Mouse (Mus musculus) liver, postnatal 0 days (tissue): ENCODE results near the gene Dzip1. TPM values are rescaled to one million over a fixed set of nuclear protein-coding genes. Genes with fewer than 3 reads are reported as not detected.

Experiments
- ATAC-seq: fragments of 200-750 bp; cut with Nextera tagmentation; 2 replicates; pipeline ENCODE4 v1.8.0; 2017; ENCODE audit warnings: mild to moderate bottlenecking, moderate library complexity
- DNase-seq: peaks from one replicate; pipeline ENCODE4 v3.0.0-alpha.2; 2016
- H3K27ac ChIP-seq: fragments of 300-500 bp; sonication (generic); 2 replicates; pipeline ENCODE4 v1.5.1; 2014; ENCODE audit warnings: antibody characterized with exemption, moderate library complexity, mild to moderate bottlenecking, low read depth
- H3K27me3 ChIP-seq: fragments of 300-500 bp; sonication (generic); 2 replicates; pipeline ENCODE4 v1.6.1; 2014; ENCODE audit warnings: low read length, control low read depth, mixed read lengths; ENCODE audit not compliant: insufficient read depth
- H3K36me3 ChIP-seq: fragments of 300-500 bp; sonication (generic); replicated peaks from 2 replicates; pipeline ENCODE4 v1.6.1; 2014; ENCODE audit warnings: mild to moderate bottlenecking, control low read depth, low read length, moderate library complexity, mixed read lengths; ENCODE audit not compliant: insufficient read depth
- H3K4me1 ChIP-seq: fragments of 300-500 bp; sonication (generic); 2 replicates; pipeline ENCODE4 v1.6.1; 2014; ENCODE audit warnings: antibody characterized with exemption, mild to moderate bottlenecking, control low read depth; ENCODE audit not compliant: insufficient read depth
- H3K4me2 ChIP-seq: fragments of 300-500 bp; sonication (generic); 2 replicates; pipeline ENCODE4 v1.6.1; 2014; ENCODE audit warnings: low read depth, mild to moderate bottlenecking, low read length, moderate library complexity, mixed read lengths
- H3K4me3 ChIP-seq: fragments of 300-500 bp; sonication (generic); 2 replicates; pipeline ENCODE4 v1.5.1; 2014; ENCODE audit warnings: low read depth, low read length
- H3K9ac ChIP-seq: fragments of 300-500 bp; sonication (generic); replicated peaks from 2 replicates; pipeline ENCODE4 v1.6.1; 2014; ENCODE audit warnings: mild to moderate bottlenecking, moderate library complexity
- H3K9me3 ChIP-seq: fragments of 300-500 bp; sonication (generic); 2 replicates; pipeline ENCODE4 v1.6.1; 2016; ENCODE audit warnings: mild to moderate bottlenecking, control low read depth, low read length, mixed read lengths
- CTCF ChIP-seq: sonication (generic); IDR thresholded peaks from 2 replicates; pipeline ENCODE4 v1.5.1; 2016; ENCODE audit warnings: antibody characterized with exemption, low read depth
- EP300 ChIP-seq: IDR thresholded peaks from 2 replicates; pipeline ENCODE4 v1.6.1; 2016; ENCODE audit warnings: antibody characterized with exemption, low read depth, mild to moderate bottlenecking
- WGBS: fragments of 180-500 bp; shearing (Covaris S2); extraction: QIAGEN DNeasy Blood & Tissue Kit; methylation state at CpG from one replicate; pipeline ENCODE4 v1.1.7; 2014; ENCODE audit not compliant: insufficient replicate concordance; 5-methylcytosine and 5-hydroxymethylcytosine counted together
- polyA plus RNA-seq: library from polyadenylated mRNA; unstranded; fragments of >200 nt; fragmentation: Nextera tagmentation; extraction: Ambion mirVana; gene quantifications from 2 replicates; pipeline ENCODE4 v1.2.1, GENCODE M21; 2015

The Dzip1 gene
- polyA plus RNA-seq, 1 experiment from 2014 or later, result 0.42 TPM

DNA sequence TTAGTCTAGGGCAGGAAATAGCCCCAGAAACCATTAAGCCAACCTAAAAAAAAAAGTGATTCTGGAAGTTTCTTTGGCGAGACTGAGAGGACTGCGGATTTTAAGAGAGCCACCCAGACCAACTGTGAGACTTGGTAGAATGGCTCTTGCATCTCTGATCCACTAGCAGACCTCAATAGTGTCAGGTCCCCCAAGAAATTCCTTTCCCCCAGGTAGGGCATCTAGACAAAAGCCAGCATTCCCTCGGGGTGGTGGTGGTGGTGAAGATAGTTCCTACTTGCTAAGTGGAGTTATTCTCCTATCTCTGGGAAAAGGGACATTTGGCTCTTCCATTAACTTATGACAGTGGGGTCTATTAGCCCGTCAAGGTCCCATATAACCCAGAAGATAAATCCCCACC, 11.7 kb upstream of the Dzip1 start:
- WGBS, result 29% methylated on average over 4 of the region's 4 CpGs
- H3K36me3 ChIP-seq, result no peaks in the 10 kb centered on the region
- H3K4me3 ChIP-seq, result peak overlapping the region; percentile 94
- ATAC-seq (no peak), DNase-seq (no peak)
- peaks cover 29% of the 10 kb centered on the region for H3K4me1 ChIP-seq
- no peaks in the 10 kb centered on the region for H3K9me3 ChIP-seq
- peak overlapping the region; percentile 98 for H3K4me2 ChIP-seq
- H3K27me3 ChIP-seq, result no peaks in the 10 kb centered on the region
- H3K9ac ChIP-seq, result peak overlapping the region; percentile 79
- TF ChIP-seq CTCF (no peak), EP300 (no peak)
- H3K27ac ChIP-seq, result peak overlapping the region; percentile 92

DNA sequence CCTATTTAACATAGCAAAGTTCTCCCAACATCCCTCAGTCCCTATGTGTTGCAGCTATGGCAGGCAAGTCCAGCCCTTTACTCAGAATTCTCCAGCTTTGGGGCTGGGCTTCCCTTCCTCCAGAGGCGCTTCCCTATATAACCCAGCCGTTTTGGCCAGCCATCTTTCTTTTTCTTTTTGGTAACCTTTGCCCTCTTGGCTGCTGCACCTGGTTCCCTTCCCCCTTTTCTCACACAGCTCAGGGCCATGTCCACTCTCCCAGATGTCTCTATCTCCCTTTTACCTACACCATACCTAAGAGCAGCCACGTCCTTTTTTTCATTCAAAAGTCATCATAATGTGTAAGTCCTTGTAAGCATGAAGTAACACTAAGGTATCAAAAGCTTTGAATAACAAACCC, 11.0 kb upstream of the Dzip1 start:
- no peaks in the 10 kb centered on the region for H3K27me3 ChIP-seq
- no peak overlapping the region for H3K4me3 ChIP-seq
- peak overlapping the region; percentile 92 for H3K27ac ChIP-seq
- H3K4me2 ChIP-seq, result peak overlapping the region; percentile 98
- H3K9me3 ChIP-seq, result no peaks in the 10 kb centered on the region
- no peak overlapping the region; the same call in 1 of the 2 replicates for H3K9ac ChIP-seq
- DNase-seq (peak; percentile 29), ATAC-seq (no peak)
- 61% methylated on average over 3 of the region's 3 CpGs for WGBS
- TF ChIP-seq CTCF, result no peak
- TF ChIP-seq EP300, result no peak
- no peaks in the 10 kb centered on the region for H3K36me3 ChIP-seq
- peaks cover 26% of the 10 kb centered on the region for H3K4me1 ChIP-seq

DNA sequence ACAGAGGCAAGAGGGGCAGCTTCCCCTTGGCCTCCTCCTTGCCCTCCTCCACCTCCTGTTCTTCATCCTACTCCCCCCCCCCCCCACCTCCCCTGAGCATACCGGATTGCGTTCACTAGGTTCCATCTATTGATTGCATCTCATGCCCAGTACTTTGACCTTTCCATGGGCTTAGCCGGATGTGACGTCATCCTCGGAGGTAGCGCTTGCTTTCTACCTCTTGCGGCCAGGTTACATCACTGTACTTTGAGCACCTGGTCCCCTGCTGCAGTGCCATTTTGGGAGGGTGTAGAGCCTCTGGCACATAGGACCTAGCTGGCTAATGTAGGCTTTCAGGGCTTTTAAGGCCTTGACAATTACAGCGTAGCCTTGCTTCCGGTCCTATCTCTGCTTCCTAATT, 9.4 kb upstream of the Dzip1 start:
- peak overlapping the region; percentile 92 for H3K27ac ChIP-seq
- TF ChIP-seq EP300 (no peak), CTCF (no peak)
- ATAC-seq, result peak; percentile 26

DNA sequence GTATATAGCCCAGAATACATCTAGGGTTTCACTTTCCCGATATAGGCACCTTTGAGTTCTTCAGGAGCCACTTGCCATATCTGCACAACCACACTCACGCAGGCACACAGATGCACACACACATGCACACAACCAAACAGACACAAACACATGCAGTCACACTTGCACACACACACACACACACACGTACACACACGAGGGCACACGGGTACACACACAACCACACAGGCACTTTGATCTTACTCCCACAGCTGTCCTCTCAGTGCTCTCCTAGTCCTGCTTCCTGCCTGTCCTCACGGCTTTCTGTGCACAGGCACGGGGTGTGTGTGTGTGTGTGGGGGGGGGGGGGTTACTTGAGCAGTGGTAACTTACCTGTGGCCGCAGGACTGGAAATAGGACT, 7.7 kb upstream of the Dzip1 start:
- Histone ChIP-seq H3K27ac (no peak overlapping the region), H3K36me3 (no peaks in the 10 kb centered on the region), H3K9me3 (no peaks in the 10 kb centered on the region), H3K4me1 (peaks cover 15% of the 10 kb centered on the region), H3K27me3 (no peaks in the 10 kb centered on the region), H3K4me3 (no peak overlapping the region), H3K9ac (no peak overlapping the region), H3K4me2 (no peak overlapping the region)
- TF ChIP-seq EP300, result no peak
- no peak for TF ChIP-seq CTCF
- no peak for DNase-seq
- no peak for ATAC-seq
- WGBS, result 48% methylated on average over 8 of the region's 8 CpGs

More for the DNA sequence above, 9.4 kb upstream of the Dzip1 start:
- peak; percentile 68 for DNase-seq
- 61% methylated on average over 9 of the region's 9 CpGs for WGBS
- Histone ChIP-seq H3K27me3 (no peaks in the 10 kb centered on the region), H3K4me3 (no peak overlapping the region), H3K4me1 (peaks cover 20% of the 10 kb centered on the region), H3K9ac (no peak overlapping the region), H3K36me3 (no peaks in the 10 kb centered on the region), H3K9me3 (no peaks in the 10 kb centered on the region), H3K4me2 (no peak overlapping the region)

DNA sequence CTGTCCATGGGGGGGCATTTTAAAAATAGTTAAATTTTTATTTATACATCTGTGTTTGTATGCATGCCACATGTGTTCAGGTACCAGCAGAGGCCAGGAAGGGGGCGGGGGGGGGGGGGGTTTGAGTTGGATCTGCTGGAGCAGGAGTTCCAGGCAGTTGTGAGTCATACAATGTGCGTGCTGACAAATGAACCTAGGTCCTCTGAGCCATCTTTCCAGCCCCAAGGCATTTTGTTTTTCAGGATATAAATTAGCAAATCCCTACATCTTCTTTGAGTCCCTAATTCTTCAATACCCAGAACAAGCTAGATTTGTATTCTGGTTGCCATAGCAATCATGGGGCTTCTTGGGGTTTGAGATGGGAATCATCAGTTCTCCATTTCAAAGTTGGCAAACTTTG, 5.9 kb upstream of the Dzip1 start:
- H3K36me3 ChIP-seq, result no peaks in the 10 kb centered on the region
- 78% methylated on average over 2 of the region's 2 CpGs for WGBS

DNA sequence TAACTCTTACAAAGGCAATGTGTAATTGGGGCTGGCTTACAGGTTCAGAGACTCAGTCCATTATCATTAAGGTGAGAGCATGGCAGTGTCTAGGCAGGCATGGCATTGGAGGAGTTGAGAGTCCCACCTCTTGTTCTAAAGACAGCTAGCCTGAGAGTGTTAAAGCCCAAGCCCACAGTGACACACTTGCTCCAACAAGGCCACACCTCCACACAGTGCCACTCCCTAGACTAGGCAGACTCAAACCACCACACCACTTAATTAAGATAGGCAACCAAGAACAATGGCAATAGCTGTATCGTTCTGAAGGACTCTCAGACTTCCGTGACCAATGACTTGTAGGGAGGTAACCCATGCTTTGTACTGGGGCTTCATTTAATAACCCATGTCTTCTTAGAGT, 5.5 kb upstream of the Dzip1 start:
- Histone ChIP-seq H3K4me2 (no peak overlapping the region), H3K9ac (no peak overlapping the region), H3K27me3 (peaks cover 5% of the 10 kb centered on the region), H3K9me3 (no peaks in the 10 kb centered on the region), H3K4me1 (peaks cover 3% of the 10 kb centered on the region; the same call in 1 of the 2 replicates), H3K36me3 (no peaks in the 10 kb centered on the region), H3K4me3 (no peak overlapping the region), H3K27ac (no peak overlapping the region)
- DNase-seq (no peak), ATAC-seq (no peak)
- WGBS, result 65% methylated on average over 2 of the region's 2 CpGs
- TF ChIP-seq EP300, result no peak
- TF ChIP-seq CTCF, result no peak

More for the DNA sequence above, 5.9 kb upstream of the Dzip1 start:
- Histone ChIP-seq H3K9ac (no peak overlapping the region), H3K4me3 (no peak overlapping the region), H3K4me2 (no peak overlapping the region), H3K27me3 (peaks cover 1% of the 10 kb centered on the region), H3K4me1 (peaks cover 4% of the 10 kb centered on the region), H3K9me3 (no peaks in the 10 kb centered on the region), H3K27ac (no peak overlapping the region)
- TF ChIP-seq EP300 (no peak), CTCF (no peak)
- no peak for ATAC-seq
- DNase-seq, result no peak

DNA sequence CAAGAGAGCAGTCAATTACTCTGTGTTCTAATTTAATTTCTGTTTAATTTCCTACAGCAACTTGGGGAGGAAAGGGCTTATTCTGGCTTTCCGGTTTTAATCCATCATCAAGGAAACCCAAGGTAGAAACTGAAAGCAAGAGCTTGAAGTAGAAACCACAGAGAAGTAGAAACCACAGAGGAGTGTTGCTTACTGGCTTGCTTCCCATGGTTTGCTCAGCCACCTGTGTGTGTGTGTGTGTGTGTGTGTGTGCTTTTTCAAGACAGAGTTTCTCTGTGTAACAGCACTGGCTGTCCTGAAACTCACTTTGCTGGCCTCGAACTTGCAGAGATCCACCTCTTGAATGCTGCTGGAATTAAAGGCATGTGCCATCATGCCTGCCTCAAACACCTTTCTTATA, 4.5 kb upstream of the Dzip1 start:
- no peak for ATAC-seq
- H3K27me3 ChIP-seq, result peaks cover 14% of the 10 kb centered on the region
- WGBS, result 41% methylated on average over 2 of the region's 2 CpGs

More for the DNA sequence above, 4.5 kb upstream of the Dzip1 start:
- no peak overlapping the region for H3K9ac ChIP-seq
- H3K4me3 ChIP-seq, result no peak overlapping the region
- no peaks in the 10 kb centered on the region for H3K9me3 ChIP-seq
- TF ChIP-seq CTCF (no peak), EP300 (no peak)
- DNase-seq, result no peak
- no peak overlapping the region for H3K27ac ChIP-seq
- H3K36me3 ChIP-seq, result no peaks in the 10 kb centered on the region
- peaks cover 4% of the 10 kb centered on the region; the same call in 1 of the 2 replicates for H3K4me1 ChIP-seq
- no peak overlapping the region for H3K4me2 ChIP-seq
